In the genomic region with DNA sequence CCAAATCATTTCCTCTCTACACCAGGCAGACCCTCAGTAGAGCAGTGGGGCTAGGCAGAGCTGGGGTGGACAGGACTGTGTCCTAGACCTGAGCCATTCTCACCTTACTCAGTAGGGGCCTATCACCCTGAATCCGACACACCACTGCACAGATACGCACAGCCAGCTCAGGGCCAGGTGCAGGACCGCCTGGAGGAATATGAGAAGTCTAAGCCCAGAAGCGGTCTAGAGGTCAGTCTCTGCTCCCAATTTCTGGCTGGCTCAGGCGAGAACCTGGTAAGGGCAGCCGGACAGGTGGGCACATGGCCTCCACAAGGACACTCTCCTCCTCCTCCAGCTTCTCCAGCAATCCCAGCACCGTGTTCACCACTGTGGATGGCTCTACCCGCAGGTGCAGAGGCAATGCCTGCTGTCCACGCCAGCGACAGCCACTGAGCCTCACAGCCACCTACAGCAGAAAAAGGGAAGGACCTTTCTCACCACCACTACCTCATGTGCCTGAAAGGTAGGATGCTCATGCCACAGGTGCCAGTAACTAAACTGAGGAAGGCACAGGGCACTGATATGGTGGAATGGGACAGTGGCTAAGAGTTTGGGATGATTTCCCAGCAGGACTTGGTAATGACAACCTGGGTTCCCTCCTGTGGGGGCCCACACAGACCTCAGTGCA, we compare ENCODE assay signal across 11 mouse cellular contexts. TPM values are rescaled to one million over a fixed set of nuclear protein-coding genes. Genes with fewer than 3 reads are reported as not detected.
A peak's percentile ranks its signal among the peaks of the same experiment; 100 is the strongest.
DNase-seq lines count a peak whose midpoint lies in the region; ATAC-seq and TF ChIP-seq lines count a peak whose summit lies in the region.
"Had no signal": no experiment of that assay in that cellular context is flagged by ENCODE, and none has a peak within 500 bp of the region (broad histone marks: within the 10 kb centered on the region; RNA-seq: fewer than 3 reads in every experiment).

No protein-coding gene starts in this region.

- intact Hi-C loops in heart, postnatal 10 days (cut with DNase I): loop anchor here (1.0 kb wide), 1 partner anchor 21 kb away; a partner anchor contains a TSS

- H3K9me3 ChIP-seq in heart, embryonic 13.5 days: no peaks in the 10 kb centered on the region
- no peaks in the 10 kb centered on the region for H3K9me3 ChIP-seq in liver, postnatal 0 days (ENCODE audit: low read length)
- no peaks in the 10 kb centered on the region for H3K9me3 ChIP-seq in liver, embryonic 11.5 days (ENCODE audit: control insufficient read depth, low read length)
- no peaks in the 10 kb centered on the region for H3K9me3 ChIP-seq in embryonic facial prominence, embryonic 12.5 days
- H3K9me3 ChIP-seq: G1E; midbrain, embryonic 15.5 days had no signal

- DNase-seq in cerebellum, adult 11 months: peak; percentile 29
- no peak for DNase-seq in heart, postnatal 10 days
- DNase-seq in liver, postnatal 0 days: no peak
- no peak for DNase-seq in liver, embryonic 11.5 days (ENCODE audit: low spot score)
- no peak for DNase-seq in right cerebral cortex, postnatal 36 days (ENCODE audit: low spot score in 2 of 2)
- DNase-seq: lung, embryonic 14.5 days had no signal

- H3K4me2 ChIP-seq in heart, embryonic 13.5 days: no peak overlapping the region
- H3K4me2 ChIP-seq in liver, postnatal 0 days (ENCODE audit: low read depth, low read length): no peak overlapping the region
- H3K4me2 ChIP-seq in liver, embryonic 11.5 days: no peak overlapping the region
- no peak overlapping the region for H3K4me2 ChIP-seq in embryonic facial prominence, embryonic 12.5 days (replicated peaks)

- no peak for ATAC-seq in cerebellum, adult (ENCODE audit: insufficient number of reproducible peaks, low FRiP score, low TSS enrichment)
- no peak for ATAC-seq in heart, embryonic 13.5 days (ENCODE audit: extremely low read depth, insufficient number of reproducible peaks, low FRiP score, low TSS enrichment)
- ATAC-seq in liver, postnatal 0 days: no peak
- ATAC-seq in liver, embryonic 11.5 days (replicated peaks; ENCODE audit: low FRiP score): no peak
- no peak for ATAC-seq in embryonic facial prominence, embryonic 12.5 days (ENCODE audit: insufficient number of reproducible peaks, insufficient read depth, low FRiP score, low TSS enrichment)

- peak overlapping the region; percentile 51 for H3K9ac ChIP-seq in heart, embryonic 13.5 days
- no peak overlapping the region for H3K9ac ChIP-seq in liver, postnatal 0 days (replicated peaks)
- H3K9ac ChIP-seq in liver, embryonic 11.5 days (ENCODE audit: low read depth, low read length): no peak overlapping the region
- no peak overlapping the region for H3K9ac ChIP-seq in embryonic facial prominence, embryonic 12.5 days

- no peak for TF ChIP-seq EP300 in liver, postnatal 0 days (IDR thresholded peaks at IDR 0.05; ENCODE audit: low read depth)

- H3K4me3 ChIP-seq in heart, embryonic 13.5 days: no peak overlapping the region
- no peak overlapping the region for H3K4me3 ChIP-seq in liver, postnatal 0 days (ENCODE audit: low read depth, low read length)
- H3K4me3 ChIP-seq in liver, embryonic 11.5 days (ENCODE audit: low read depth, low read length): no peak overlapping the region
- no peak overlapping the region for H3K4me3 ChIP-seq in embryonic facial prominence, embryonic 12.5 days

- peaks cover 60% of the 10 kb centered on the region for H3K4me1 ChIP-seq in heart, embryonic 13.5 days
- H3K4me1 ChIP-seq in liver, postnatal 0 days (ENCODE audit: insufficient read depth): peaks cover 28% of the 10 kb centered on the region
- peaks cover 6% of the 10 kb centered on the region for H3K4me1 ChIP-seq in liver, embryonic 11.5 days (replicated peaks; ENCODE audit: control insufficient read depth, insufficient read depth, low read length)
- peaks cover 14% of the 10 kb centered on the region; the same call in 1 of the 2 replicates for H3K4me1 ChIP-seq in embryonic facial prominence, embryonic 12.5 days

- WGBS in heart, embryonic 13.5 days: 91% methylated on average over 10 of the region's 10 CpGs
- 87% methylated on average over 10 of the region's 10 CpGs for WGBS in liver, postnatal 0 days (ENCODE audit: insufficient replicate concordance)
- WGBS in liver, embryonic 11.5 days: 86% methylated on average over 10 of the region's 10 CpGs
- 86% methylated on average over 10 of the region's 10 CpGs for WGBS in embryonic facial prominence, embryonic 12.5 days

- no peak for TF ChIP-seq CTCF in liver, postnatal 0 days (IDR thresholded peaks at IDR 0.05; ENCODE audit: low read depth)

- H3K36me3 ChIP-seq in heart, embryonic 13.5 days: no peaks in the 10 kb centered on the region
- H3K36me3 ChIP-seq in liver, postnatal 0 days (replicated peaks; ENCODE audit: insufficient read depth, low read length): no peaks in the 10 kb centered on the region
- no peaks in the 10 kb centered on the region for H3K36me3 ChIP-seq in liver, embryonic 11.5 days (ENCODE audit: control insufficient read depth, insufficient read depth, low read length)
- H3K36me3 ChIP-seq in embryonic facial prominence, embryonic 12.5 days: no peaks in the 10 kb centered on the region
- H3K36me3 ChIP-seq: G1E; midbrain, embryonic 15.5 days had no signal

- H3K27ac ChIP-seq in heart, embryonic 13.5 days (replicated peaks): peak overlapping the region; percentile 64
- H3K27ac ChIP-seq in liver, postnatal 0 days (ENCODE audit: low read depth): 0 out of 2 replicates have a peak overlapping the region, but pooled peaks have one; percentile 34
- no peak overlapping the region for H3K27ac ChIP-seq in liver, embryonic 11.5 days (ENCODE audit: low read depth, low read length)
- H3K27ac ChIP-seq in embryonic facial prominence, embryonic 12.5 days: 0 out of 2 replicates have a peak overlapping the region, but pooled peaks have one; percentile 4

- H3K27me3 ChIP-seq in heart, embryonic 13.5 days (replicated peaks): no peaks in the 10 kb centered on the region
- no peaks in the 10 kb centered on the region for H3K27me3 ChIP-seq in liver, postnatal 0 days (ENCODE audit: insufficient read depth, low read length)
- no peaks in the 10 kb centered on the region for H3K27me3 ChIP-seq in liver, embryonic 11.5 days (replicated peaks; ENCODE audit: control insufficient read depth, insufficient read depth, low read length)
- H3K27me3 ChIP-seq in embryonic facial prominence, embryonic 12.5 days: no peaks in the 10 kb centered on the region
- H3K27me3 ChIP-seq: midbrain, embryonic 15.5 days had no signal

RNA-seq across cellular contexts. Expression of a gene that starts 4.4 kb away (rescaled TPM):
- polyA plus RNA-seq in heart, embryonic 13.5 days (2015; fragmentation: Nextera tagmentation; extraction: Ambion mirVana): 4.4 and 5.0 TPM in 2 replicates
- 10 to 100 TPM; 40.2 to 53.6 TPM for total RNA-seq in heart, postnatal 10 days (2021)
- polyA plus RNA-seq in liver, postnatal 0 days (2015; fragmentation: Nextera tagmentation; extraction: Ambion mirVana): 0.73 and 0.90 TPM in 2 replicates
- polyA plus RNA-seq in liver, embryonic 11.5 days (2014; fragmentation: Nextera tagmentation; extraction: Ambion mirVana): 0.89 and 1.2 TPM in 2 replicates
- polyA plus RNA-seq in embryonic facial prominence, embryonic 12.5 days (2016; fragmentation: Nextera tagmentation; extraction: Ambion mirVana): 2.6 and 3.7 TPM in 2 replicates

RNA-seq across cellular contexts. Expression of a gene that starts 7.7 kb away (rescaled TPM):
- 46.0 and 47.1 TPM in 2 replicates for polyA plus RNA-seq in heart, embryonic 13.5 days (2015; fragmentation: Nextera tagmentation; extraction: Ambion mirVana)
- total RNA-seq in heart, postnatal 10 days (2021): 10 to 100 TPM; 22.4 to 24.3 TPM
- 22.1 and 23.0 TPM in 2 replicates for polyA plus RNA-seq in liver, postnatal 0 days (2015; fragmentation: Nextera tagmentation; extraction: Ambion mirVana)
- polyA plus RNA-seq in liver, embryonic 11.5 days (2014; fragmentation: Nextera tagmentation; extraction: Ambion mirVana): 41.0 and 53.5 TPM in 2 replicates
- polyA plus RNA-seq in embryonic facial prominence, embryonic 12.5 days (2016; fragmentation: Nextera tagmentation; extraction: Ambion mirVana): 59.7 and 71.7 TPM in 2 replicates

RNA-seq across cellular contexts. Expression of a gene that starts 17.5 kb away (rescaled TPM):
- 1.2 and 1.4 TPM in 2 replicates for polyA plus RNA-seq in heart, embryonic 13.5 days (2015; fragmentation: Nextera tagmentation; extraction: Ambion mirVana)
- 1 to 10 TPM; 1.6 to 2.2 TPM for total RNA-seq in heart, postnatal 10 days (2021)
- polyA plus RNA-seq in liver, postnatal 0 days (2015; fragmentation: Nextera tagmentation; extraction: Ambion mirVana): 35.7 and 35.8 TPM in 2 replicates
- 38.7 and 41.1 TPM in 2 replicates for polyA plus RNA-seq in liver, embryonic 11.5 days (2014; fragmentation: Nextera tagmentation; extraction: Ambion mirVana)
- polyA plus RNA-seq in embryonic facial prominence, embryonic 12.5 days (2016; fragmentation: Nextera tagmentation; extraction: Ambion mirVana): 0.89 and 2.1 TPM in 2 replicates

RNA-seq across cellular contexts. Expression of a gene that starts 20.2 kb away (rescaled TPM):
- polyA plus RNA-seq in heart, embryonic 13.5 days (2015; fragmentation: Nextera tagmentation; extraction: Ambion mirVana): 2.0 and 2.7 TPM in 2 replicates
- 1 to 10 TPM; 2.6 to 2.9 TPM for total RNA-seq in heart, postnatal 10 days (2021)
- polyA plus RNA-seq in liver, postnatal 0 days (2015; fragmentation: Nextera tagmentation; extraction: Ambion mirVana): 8.4 and 9.9 TPM in 2 replicates
- polyA plus RNA-seq in liver, embryonic 11.5 days (2014; fragmentation: Nextera tagmentation; extraction: Ambion mirVana): 3.3 and 3.4 TPM in 2 replicates
- 1.2 and 1.9 TPM in 2 replicates for polyA plus RNA-seq in embryonic facial prominence, embryonic 12.5 days (2016; fragmentation: Nextera tagmentation; extraction: Ambion mirVana)

RNA-seq across cellular contexts. Expression of a gene that starts 21.0 kb away (rescaled TPM):
- 642 and 729 TPM in 2 replicates for polyA plus RNA-seq in heart, embryonic 13.5 days (2015; fragmentation: Nextera tagmentation; extraction: Ambion mirVana)
- total RNA-seq in heart, postnatal 10 days (2021): 100 to 1,000 TPM; 420 to 454 TPM
- polyA plus RNA-seq in liver, postnatal 0 days (2015; fragmentation: Nextera tagmentation; extraction: Ambion mirVana): 269 and 284 TPM in 2 replicates
- polyA plus RNA-seq in liver, embryonic 11.5 days (2014; fragmentation: Nextera tagmentation; extraction: Ambion mirVana): 773 and 809 TPM in 2 replicates
- 782 and 783 TPM in 2 replicates for polyA plus RNA-seq in embryonic facial prominence, embryonic 12.5 days (2016; fragmentation: Nextera tagmentation; extraction: Ambion mirVana)

Comparison
In these comparisons a context has a peak if more than half of its experiments do, and no peak if none do; other contexts are left out.
1. RNA of a gene that starts 17.5 kb away (polyA plus RNA-seq): 38.7 to 41.1 TPM in liver, embryonic 11.5 days and 35.7 to 35.8 TPM in liver, postnatal 0 days; 0.89 to 2.1 TPM in embryonic facial prominence, embryonic 12.5 days and 1.2 to 1.4 TPM in heart, embryonic 13.5 days; every median in the first group is over 10 times any median in the second.